Mouse (Mus musculus) yolk sac, embryonic 10.5 days (tissue): ENCODE data around the gene Cd2bp2.

Experiments
- DNase-seq: peaks from one replicate; pipeline ENCODE4 v3.0.0-alpha.2; 2017; ENCODE audit warnings: low spot score

The Cd2bp2 gene

DNA sequence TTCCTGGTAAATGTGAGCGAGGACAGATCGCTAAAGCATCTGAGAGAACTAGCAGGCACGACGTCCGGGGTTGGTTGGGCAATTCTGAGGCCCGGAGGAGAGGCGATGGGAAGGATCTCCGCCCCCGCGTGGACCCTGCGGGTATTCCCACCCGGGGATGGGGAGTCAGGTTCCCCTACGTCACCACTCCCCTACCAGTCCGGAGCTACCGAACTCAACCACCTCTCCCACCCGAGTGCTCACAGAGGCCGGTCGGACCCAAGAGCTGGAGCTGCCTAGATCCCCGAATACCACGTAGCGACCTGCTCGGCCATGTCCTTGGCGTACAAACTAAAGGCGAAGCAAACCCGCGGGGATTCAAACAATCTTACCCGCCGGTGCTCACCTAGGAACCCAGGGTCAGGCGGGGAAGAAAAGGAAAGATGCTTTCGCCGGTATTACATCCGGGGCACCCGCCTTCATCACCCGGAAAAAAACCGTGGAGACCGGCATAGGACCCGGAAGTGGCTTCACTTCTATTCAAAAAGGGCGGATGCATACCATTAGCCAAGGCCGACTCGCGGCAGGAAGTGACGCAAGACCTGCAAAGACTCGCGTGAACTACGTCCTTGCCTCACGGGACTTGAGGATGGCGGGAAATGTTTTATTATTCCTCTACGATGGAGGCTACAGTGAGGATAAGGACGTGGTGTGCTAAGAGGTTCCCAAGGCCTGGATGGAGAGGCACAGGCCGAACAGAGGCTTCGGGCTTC, at the start of gene Cd2bp2:
Gene Cd2bp2, minus strand, starts transcription at position 507 of the 752 bp plus-strand sequence.
- DNase-seq: peak; percentile 97

DNA sequence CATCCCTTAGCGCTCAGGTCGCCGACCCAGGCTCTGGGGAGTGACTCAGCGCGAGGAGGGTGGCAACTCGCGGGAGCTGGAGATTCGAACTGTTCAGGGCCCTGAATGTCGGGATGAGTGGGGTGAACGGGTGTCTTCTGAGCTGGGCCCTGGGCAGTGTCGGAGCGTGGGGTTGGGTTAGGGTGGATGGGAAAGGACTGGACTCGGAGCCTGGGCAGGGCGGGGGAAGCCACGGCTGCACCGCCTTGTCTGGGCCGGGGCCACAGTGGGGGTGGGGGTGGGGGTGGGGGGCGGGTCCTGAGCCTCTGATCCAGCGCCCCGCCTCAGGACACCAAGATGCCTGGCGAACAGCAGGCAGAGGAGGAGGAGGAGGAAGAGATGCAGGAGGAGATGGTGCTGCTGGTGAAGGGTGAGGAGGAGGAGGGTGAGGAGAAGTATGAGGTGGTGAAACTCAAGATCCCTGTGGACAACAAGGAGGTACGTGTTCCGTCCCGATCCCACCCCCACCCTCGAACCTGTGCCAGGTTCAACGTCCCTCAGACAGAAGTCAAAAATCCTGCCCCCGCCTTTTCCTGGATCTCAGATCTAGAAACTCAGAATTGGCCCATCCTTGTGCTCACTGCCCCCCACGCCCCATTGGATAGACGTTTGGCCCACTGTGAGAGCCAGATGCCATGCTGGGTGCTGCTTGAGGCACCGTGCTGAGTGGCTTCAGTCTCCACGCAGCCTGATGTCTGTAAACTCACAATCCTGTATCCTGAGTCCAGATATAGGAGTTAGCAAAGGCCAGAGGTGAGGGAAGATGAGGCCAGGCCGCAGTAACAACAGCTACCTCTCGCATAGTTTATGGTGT, 49.0 kb upstream of the Cd2bp2 start:
- no peak for DNase-seq

DNA sequence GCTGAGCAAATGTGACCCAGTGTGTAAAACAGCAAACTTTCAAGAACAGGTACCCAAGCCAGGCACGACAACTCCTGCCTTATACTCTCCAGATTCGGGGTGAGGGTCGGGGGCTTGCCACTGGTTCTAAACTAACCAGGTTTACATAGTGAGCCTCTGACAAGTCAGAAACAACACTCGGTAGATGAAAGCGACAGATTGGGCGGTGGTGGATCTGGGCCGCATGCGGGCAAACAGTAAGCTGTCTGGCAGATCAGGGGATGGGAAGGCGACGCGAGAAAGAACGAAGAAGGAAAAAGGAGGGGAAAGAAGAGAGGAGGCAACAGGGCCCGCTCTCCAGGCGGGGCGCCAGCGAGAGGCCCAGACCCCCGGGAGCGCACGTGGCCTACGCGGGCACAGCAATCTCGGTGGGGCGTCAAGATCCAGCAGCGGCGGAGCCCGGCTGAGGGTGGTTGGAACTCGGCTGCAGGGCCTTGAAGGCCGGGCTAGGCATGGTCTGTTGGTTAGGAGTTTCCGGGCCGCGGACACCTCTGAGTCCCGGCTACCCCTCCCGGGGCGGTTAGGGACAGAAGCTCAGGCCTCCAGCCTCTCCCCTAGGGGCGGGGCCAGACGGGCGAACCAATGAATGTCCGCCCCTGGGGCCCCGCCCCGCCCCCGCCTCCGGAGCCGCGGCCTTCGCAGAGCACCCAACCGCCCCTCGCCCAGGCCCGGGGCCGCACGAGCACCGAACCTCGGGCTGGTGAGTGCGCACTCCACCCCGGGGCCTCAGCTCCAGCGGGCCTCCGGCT, 48.2 kb upstream of the Cd2bp2 start, which contains the start of gene Zfp771:
Gene Zfp771, plus strand, starts transcription at position 405 of the 788 bp plus-strand sequence.
- peak; percentile 95 for DNase-seq

DNA sequence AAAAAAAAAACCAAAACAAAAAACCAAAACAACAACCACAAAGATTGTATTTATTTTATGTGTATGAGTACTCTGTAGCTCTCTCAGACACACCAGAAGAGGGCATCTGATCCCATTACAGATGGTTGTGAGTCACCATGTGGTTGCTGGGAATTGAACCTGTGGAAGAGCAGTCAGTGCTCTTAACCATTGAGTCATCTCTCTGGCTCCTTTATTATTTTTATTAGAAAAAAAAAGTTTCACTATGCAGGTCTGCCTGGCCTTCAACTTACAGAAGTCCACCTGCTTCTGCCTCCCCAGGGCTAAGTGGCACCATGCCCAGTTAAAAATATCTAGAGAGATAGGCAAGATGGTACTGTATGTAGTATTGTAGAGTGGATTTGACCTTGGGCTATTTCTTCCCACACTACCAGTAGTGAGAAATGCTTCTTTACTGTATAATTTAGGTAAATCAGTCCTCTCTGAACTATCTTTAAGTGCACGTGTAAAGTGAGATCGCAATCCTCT, 47.6 kb upstream of the Cd2bp2 start:
- no peak for DNase-seq

DNA sequence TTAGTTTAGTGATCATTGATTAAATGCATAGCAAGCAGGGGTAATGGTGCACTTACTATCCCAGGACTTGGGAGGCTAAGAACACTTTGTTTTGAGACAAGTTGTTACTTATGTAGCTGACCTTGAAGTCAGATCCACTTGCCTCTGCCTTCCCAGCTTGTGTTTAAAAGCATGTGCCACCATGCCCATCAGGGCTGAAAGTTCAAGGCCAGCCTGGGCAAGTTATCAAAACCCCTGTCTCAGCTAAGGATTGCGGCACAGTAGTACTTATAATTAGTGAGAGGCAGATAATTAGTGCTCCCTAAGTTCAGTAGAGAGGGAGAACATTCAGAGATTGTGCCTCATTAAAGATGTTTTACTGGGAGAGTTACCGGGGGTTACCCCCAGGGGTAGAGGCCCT, 38.9 kb upstream of the Cd2bp2 start:
- DNase-seq: no peak

DNA sequence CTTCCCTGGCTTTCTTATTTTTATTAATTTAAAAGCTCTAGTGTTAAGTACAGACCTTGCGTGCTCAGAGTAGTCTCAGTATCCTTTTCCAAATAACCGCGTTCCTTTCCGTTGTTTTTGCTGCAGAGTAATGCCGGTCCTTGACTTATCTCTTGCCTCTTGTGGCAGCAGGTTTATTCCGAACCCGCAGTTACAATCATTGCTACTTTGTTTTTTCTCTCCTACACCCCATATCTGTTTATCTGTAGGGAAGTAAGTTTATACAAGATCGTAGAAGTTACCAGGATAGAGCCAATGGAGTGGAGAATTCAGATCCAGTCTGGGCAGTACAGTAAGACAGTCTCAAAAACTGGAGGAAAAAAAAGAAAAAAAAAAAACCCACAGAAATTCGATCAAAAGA, 37.9 kb upstream of the Cd2bp2 start:
- DNase-seq: no peak

DNA sequence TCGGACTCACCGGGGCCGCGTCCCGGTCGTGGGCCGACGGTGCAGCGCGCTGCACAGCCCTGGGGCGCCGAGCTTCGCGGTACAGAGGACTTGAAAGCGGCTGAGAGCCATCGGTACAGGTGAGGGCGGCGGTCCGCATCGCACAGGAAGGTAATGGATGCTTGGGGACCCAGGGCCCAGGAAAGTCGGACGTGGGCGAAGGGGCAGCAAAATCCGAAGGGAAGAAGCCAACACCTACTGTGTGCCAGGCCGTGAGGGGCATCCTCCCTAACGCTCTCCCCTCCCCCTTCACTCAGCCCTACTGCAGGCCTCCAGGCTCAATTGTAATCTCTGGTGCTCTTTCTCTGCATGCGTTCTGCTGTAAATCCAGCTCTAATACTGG, 37.5 kb upstream of the Cd2bp2 start:
- DNase-seq: no peak

DNA sequence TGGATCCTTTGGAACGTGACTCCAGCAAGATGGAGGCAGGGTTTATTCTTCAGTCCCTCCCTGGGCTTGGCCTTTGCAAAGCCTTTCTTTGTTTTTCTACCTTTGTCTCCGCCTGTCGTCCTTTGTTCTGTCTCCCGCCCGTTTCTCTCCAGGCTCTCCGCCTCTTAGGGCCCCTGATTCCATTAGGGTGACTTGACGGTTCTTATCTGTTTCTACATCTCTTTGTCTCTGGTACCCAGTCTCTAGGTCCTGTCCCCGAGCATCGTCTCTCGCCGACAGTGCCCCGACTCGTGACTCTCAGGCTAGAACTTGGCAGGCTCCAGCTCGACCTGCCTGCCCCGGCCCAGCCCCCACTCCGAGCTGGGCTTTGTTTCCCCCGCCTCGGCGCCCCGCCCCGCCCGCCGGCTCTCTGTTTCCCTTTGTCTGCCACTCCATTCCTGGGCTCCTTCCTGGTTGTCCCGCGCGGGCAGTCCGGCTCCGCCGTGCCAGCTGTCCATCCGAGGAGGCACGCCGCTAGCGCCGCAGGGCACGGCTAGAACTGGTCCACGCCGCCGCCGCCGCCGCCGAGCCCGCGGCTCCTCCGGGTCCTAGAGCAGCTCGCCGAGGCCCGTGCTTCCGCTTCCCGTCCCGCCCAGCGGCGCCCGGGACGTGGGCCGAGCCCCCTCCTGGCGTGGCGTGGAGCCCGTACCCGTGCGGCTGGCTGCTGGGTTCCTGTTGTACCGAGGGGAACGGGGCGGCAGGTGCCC, 36.9 kb upstream of the Cd2bp2 start, which contains the start of the genes Zfp553 and Sept1:
Gene Zfp553, plus strand, starts transcription at position 440 of the 746 bp plus-strand sequence.
Gene Sept1, minus strand, starts transcription at position 509 of the 746 bp plus-strand sequence.
- DNase-seq: peak; percentile 92

DNA sequence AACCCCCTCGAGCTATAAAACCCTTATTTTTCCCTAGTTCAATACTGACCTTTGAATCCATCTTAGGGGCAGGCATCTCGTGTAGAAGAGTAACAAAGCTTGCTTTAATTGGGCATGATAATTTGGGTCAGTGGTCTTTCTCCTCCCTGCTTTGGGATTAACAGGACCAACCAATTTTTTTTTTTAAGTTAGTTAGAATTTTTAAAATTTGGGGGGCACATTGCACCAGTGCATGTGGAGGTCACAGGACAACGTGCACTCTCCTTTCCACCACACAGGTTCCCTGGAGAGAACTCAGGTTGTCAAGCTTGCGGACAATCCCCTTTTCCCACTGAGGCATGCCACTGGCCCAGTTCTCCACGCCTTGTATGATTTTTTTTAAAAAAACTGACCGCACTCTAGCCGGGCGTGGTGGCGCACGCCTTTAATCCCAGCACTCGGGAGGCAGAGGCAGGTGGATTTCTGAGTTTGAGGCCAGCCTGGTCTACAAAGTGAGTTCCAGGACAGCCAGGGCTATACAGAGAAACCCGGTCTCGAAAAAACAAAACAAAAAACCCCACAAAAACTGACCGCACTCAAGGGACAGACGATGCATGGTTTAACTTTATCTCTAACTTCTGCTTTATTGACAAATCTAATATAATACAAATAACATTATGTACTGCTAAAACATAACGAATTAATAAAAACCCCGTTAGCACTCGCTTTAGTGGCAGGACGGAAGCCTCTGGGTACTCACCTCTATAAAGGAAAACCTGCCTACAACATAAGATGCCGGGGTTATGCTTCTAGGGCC, 36.2 kb upstream of the Cd2bp2 start:
- DNase-seq: no peak

DNA sequence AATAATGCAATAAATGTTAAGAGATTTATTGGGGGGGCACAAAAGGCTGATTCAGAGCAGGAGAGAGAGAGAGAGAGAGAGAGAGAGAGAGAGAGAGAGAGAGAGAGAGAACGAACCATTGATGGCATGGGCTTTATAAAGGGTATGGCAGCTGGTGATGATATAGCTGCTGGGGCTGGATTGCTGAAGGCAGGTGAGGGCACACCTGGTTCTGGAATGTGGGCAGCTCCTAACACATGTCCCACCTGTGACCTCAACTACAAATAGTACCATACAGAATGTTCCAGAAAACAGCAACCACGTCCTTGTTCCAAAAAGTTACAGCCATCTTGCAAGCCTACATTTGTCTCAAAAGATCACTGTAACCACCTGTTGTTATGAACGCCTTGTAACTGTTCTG, 35.5 kb upstream of the Cd2bp2 start:
- no peak for DNase-seq

DNA sequence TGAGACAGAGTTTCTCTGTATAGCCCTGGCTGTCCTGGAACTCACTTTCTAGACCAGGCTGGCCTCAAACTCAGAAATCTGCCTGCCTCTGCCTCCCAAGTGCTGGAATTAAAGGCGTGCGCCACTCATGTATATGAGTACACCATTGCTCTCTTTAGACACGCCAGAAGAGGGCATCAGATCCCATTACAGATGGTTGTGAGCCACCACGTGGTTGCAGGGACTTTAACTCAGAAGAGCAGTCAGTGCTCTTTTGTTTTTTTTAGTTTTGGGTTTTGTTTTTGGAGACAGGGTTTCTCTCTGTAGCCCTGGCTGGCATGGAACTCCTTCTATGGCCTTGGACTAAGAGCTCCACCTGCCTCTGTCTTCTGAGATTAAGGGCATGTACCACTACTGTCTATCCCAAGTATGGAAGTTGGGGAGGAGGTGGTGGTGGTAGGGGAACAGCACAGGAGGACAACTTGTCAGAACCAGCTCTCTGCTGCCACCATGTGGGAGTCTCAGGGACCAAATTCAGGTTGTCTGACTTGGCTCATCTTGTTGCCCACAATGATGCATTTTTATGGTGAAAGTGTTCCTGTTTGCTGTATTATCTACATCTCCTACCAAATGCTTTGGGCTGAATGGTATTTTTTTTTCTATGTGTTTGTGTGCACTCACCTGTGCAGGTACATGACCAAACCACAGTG, 32.9 kb upstream of the Cd2bp2 start:
- DNase-seq: peak; percentile 68

DNA sequence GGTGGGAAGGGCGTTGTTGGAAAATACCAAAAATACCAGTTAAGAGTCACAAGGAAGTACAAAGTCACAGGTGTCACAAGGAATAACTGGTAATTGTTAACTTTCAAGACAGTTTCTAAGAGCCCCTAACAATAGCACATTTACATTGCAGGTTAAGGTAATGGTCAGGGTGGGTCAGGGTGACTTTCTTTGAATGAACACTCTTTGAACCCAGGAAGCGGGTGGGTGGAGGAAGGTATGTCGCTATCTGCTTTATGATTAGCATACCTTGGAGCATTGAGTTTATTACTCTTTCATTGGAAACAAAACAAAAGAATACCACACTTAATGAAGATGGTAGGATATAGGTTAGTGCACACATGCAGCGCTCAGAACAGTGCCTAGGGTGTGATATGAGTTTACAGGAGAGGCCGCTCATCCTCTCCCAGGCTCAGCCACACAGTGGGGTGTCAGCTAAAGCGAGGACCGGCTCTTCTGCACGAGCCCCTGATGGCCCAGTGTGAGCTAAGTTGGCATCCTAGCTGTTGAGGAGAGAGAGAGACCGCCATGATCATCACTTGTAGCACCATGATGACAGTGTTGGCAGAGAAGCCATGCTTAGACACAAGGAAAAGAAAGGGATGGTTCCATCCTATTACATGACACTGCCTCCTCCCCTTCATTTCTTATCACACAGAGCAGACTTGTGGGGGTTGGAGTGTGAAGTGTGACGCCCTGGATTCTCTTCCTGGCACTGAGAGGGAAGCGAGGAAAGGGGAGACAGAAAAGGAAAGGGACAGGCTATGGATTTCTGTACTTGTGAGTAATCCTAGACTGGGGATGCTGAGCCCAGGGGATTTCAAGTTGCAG, 29.5 kb upstream of the Cd2bp2 start:
- no peak for DNase-seq

DNA sequence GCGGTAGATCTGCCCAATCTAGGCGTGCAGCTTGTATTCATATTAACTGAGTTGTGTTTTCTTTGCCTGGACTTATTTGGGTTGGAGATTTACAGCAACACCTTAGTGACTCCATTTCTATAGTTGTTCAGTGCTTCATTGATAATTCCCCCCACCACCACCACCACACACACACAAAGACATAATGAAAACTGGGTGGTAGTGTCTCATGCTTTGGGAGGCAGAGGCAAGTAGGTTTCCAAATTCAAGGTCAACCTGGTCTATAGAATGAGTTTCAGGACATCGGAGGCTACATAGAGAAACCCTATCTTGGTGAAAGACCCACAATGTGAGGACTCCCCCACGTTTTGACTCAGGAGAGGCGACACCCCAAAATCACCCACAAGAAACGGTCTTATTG, 28.8 kb upstream of the Cd2bp2 start:
- DNase-seq: no peak

DNA sequence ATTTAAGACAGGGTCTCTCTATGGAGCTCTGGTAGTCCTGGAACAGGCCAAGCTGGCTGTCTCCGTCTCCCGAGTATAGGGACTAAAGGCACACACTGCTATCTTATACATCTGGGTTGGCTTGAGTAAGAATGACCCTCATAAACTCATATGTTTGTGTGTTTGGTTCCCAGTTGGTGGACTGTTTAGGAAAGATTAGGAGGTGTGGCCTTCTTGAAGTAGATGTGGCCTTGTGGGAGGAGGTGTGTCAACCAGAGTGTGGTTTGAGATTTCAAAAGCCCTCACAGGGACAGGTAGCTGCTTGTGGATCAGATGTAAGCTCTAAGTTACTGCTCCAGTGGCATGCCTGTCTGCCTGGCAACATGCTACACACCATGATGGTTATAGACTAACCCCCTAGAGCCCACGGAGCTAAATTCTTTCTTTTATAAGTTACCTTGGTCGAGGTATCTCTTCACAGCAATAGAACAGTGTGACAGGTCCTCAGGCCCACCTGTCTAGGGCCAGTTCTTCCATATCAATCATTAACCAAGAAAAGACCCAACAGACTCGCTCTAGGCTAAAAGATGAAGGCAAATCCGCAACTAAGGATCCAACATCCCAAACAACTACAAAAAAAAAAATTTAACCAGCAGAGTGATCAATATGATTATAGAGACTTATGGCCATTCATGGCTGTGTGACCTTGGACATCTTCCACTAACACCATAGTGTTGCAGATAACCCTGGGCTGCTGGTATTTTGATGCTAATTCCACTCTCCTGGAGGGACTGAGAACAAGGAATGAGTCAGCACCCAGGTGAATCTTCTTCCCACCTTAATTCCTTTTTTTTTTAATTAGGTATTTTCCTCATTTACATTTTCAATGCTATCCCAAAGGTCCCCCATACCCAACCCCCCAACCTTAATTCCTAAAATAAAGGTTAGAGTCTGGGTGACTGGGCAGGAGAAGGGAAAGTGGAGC, 27.9 kb upstream of the Cd2bp2 start:
- peak; percentile 57 for DNase-seq

DNA sequence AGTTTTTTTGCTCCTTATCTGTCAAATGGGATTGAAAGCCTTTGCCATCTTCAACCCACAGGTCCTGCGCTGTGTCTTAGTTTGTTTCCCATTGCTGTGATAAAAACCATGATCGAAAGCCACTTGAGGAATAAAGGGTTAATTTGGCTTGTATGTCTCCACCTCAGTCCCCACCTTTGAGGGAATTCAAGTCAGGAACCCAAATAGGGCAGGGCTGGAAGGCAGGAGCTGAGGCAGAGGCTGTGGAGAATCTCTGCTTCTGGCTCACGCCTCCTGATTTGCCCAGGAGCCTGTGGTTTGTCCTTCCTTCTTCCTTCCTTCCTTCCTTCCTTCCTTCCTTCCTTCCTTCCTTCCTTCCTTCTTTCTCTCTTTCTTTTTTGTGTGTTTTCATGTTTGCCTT, 27.3 kb upstream of the Cd2bp2 start:
- DNase-seq: no peak

DNA sequence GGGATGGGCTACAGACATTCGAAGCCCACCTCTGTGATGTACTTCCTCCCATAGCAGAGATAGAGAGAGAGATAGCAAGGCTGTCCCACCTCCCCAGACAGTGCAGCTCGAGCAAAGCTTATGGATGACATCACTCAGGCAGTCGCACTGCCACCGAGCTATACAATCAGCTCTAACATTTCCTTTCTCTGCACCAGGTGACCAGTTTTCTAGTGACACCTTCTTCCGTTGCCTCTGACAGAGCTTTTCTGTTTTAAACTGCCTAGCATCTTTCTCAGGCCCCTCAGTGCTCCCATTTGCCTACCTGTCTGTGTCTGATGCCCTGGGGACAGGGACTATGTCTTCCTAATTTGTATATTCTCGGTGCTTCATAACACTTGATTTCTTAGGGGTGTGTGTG, 24.6 kb upstream of the Cd2bp2 start:
- no peak for DNase-seq

DNA sequence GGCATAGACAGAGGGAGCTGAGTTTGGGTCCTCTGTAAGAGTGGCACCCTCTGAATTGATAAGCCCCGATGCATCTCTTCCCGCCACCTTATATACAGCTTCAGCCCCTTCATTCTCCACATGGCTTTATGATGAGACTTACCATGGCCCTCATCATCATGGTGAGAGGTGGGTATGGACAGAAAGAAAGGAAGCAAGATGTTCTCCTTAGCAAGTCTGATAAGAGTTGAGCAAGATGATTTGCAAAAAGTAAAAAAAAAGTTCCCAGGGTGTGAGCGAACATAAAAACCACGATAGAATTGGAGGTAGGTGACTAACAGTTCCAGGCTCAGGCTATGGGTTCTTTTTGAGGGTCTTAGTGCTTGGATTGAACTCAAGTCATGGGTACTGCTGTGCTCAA, 22.8 kb upstream of the Cd2bp2 start:
- DNase-seq: no peak
